Mouse (Mus musculus) thymus, adult 2 months (tissue): ENCODE results near the gene Osgep.

Experiments
- CTCF ChIP-seq: fragments of 200-500 bp; IDR thresholded peaks from 2 replicates; pipeline ENCODE4 v1.5.1; 2012; ENCODE audit warnings: mild to moderate bottlenecking, control low read depth, low read length, moderate library complexity, borderline replicate concordance; ENCODE audit not compliant: control insufficient read depth, poor library complexity, insufficient read depth; ENCODE audit errors: extremely low read depth
- POLR2A ChIP-seq: fragments of 200-500 bp; IDR thresholded peaks from 2 replicates; pipeline ENCODE4 v1.6.1; 2012; ENCODE audit warnings: mild to moderate bottlenecking, low read length, control low read depth, moderate library complexity; ENCODE audit not compliant: control insufficient read depth, poor library complexity, insufficient read depth; ENCODE audit errors: extremely low read depth

DNA sequence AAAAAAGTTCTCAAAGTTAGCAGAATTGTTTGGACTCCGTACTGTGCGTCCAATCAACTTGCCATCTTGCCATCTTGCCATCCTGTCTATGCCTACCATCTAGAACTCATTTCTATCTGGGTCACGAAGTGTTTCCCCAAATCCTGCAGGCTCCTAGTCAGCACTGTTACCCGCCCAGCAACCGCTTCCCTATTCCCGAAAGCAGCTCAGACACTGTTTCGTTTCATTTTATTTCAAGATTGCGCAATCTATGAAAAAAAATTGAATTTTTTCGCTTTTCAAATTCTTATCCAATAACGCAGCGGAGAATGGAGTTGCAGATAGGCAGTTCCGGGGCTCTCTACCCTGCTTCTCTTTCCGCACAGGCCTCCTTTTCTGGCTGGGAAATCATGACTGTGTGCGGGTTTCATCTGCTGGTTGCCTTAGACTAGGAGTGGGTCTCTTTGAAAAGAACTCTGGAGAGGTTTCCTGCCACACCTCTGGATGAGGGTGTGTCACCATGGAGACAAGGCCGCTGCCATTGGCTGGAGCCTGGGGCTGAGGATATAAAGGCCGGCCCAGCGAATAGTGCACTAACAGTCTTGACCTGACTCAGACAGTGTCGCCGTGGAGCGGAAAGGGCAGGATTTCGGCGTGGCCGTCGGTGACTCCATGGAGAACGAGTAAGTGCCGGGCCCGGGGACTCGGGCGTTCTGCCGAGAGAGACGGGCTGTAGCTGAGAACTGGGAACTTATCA is 19.4 kb upstream of the Osgep start, which contains the start of gene Gm49342:
- TF ChIP-seq CTCF (peak; percentile 61; the same call in 1 of the 2 replicates), POLR2A (peak; percentile 40; the same call in 1 of the 2 replicates)
